Mouse (Mus musculus) megakaryocyte, embryonic 14.5 days (primary cell): Measurements from ENCODE around the gene Car5a. TPM values are rescaled to one million over a fixed set of nuclear protein-coding genes. Genes with fewer than 3 reads are reported as not detected.
A peak's percentile ranks its signal among the peaks of the same experiment; 100 is the strongest.

Source experiments
- H3K27me3 ChIP-seq: replicated peaks from 2 replicates; pipeline ENCODE3; 2012; ENCODE audit warnings: inconsistent platforms
- H3K36me3 ChIP-seq: replicated peaks from 2 replicates; pipeline ENCODE3; 2012; ENCODE audit warnings: low read length, inconsistent platforms, mixed read lengths
- H3K4me1 ChIP-seq: 2 replicates; pipeline ENCODE4 v1.6.1; 2012; ENCODE audit warnings: inconsistent platforms
- H3K4me3 ChIP-seq: replicated peaks from 2 replicates; pipeline ENCODE3; 2012; ENCODE audit warnings: moderate library complexity, mild to moderate bottlenecking, inconsistent platforms
- H3K9me3 ChIP-seq: 2 replicates; pipeline ENCODE4 v1.6.1; 2012; ENCODE audit warnings: inconsistent platforms
- FLI1 ChIP-seq: IDR thresholded peaks from 2 replicates; pipeline ENCODE4 v1.6.1; 2012; ENCODE audit warnings: low read length, inconsistent platforms, mixed read lengths
- GATA1 ChIP-seq: IDR thresholded peaks from 3 replicates; pipeline ENCODE4 v1.6.1; 2012; ENCODE audit warnings: mixed read lengths, low read length, inconsistent platforms, borderline replicate concordance
- polyA plus RNA-seq: library from polyadenylated mRNA; stranded (reverse); fragments of >175 nt; gene quantifications from 2 replicates; pipeline ENCODE4 v1.2.3, GENCODE M21; 2012; ENCODE audit warnings: low replicate concordance; ENCODE audit not compliant: insufficient read depth

Car5a gene
- polyA plus RNA-seq, 1 experiment, result 2.1 TPM

GRCm38 (mm10) chr8:121935341-121936294 lies 9.1 kb downstream of the Car5a start:
- peaks cover 44% of the 10 kb centered on the region for H3K36me3 ChIP-seq
- H3K9me3 ChIP-seq, result peaks cover 5% of the 10 kb centered on the region
- H3K4me3 ChIP-seq, result no peak overlapping the region
- peaks cover 83% of the 10 kb centered on the region for H3K4me1 ChIP-seq
- TF ChIP-seq FLI1, result no peak
- no peak for TF ChIP-seq GATA1
- H3K27me3 ChIP-seq, result no peaks in the 10 kb centered on the region

DNA sequence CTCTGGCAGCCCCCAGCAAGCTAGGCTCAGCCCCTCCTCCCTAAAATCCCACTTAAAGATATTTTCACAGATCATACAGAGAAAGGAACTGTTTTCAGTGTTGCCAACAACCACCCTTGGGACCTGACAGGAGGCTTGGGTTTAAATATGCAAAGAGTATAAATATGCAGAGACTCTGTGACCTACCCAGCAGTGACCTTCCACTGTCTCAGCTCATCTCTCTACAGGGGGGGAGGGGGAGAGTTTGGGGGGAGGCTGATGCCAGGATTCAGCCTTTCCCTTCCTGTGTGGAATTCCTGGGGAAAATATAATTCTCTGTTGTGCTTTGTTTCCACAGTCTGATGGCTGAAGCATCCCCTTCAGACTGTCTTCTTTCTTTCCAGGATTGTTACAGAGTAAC lies 9.8 kb downstream of the Car5a start:
- peaks cover 5% of the 10 kb centered on the region for H3K9me3 ChIP-seq
- peaks cover 44% of the 10 kb centered on the region for H3K36me3 ChIP-seq
- H3K4me3 ChIP-seq, result no peak overlapping the region
- TF ChIP-seq GATA1, result no peak
- no peak for TF ChIP-seq FLI1
- H3K4me1 ChIP-seq, result peaks cover 85% of the 10 kb centered on the region
- H3K27me3 ChIP-seq, result no peaks in the 10 kb centered on the region

DNA sequence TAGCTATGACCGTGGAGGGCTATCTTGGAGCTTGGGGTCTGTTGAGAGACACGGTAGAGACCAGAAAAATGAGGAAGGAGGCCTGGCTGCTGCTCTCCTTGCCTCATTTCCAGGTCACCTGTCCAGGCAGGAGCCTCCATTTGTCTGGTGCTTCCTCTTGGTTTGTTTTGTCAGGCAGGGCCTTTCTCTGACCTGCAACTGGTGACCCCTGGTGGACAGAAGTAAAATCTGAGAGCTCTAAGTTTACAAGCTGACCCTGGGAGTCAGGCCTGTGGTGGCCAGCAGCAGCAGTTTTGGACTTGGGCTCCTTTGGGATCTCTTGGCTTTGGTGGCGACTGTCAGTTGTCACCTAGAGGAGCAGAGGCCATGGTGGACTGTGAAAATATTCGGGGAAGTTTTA lies 10.2 kb downstream of the Car5a start:
- Histone ChIP-seq H3K4me1 (peaks cover 81% of the 10 kb centered on the region), H3K4me3 (no peak overlapping the region), H3K36me3 (peaks cover 42% of the 10 kb centered on the region), H3K27me3 (no peaks in the 10 kb centered on the region), H3K9me3 (peaks cover 5% of the 10 kb centered on the region)
- TF ChIP-seq GATA1, result no peak
- TF ChIP-seq FLI1, result no peak

DNA sequence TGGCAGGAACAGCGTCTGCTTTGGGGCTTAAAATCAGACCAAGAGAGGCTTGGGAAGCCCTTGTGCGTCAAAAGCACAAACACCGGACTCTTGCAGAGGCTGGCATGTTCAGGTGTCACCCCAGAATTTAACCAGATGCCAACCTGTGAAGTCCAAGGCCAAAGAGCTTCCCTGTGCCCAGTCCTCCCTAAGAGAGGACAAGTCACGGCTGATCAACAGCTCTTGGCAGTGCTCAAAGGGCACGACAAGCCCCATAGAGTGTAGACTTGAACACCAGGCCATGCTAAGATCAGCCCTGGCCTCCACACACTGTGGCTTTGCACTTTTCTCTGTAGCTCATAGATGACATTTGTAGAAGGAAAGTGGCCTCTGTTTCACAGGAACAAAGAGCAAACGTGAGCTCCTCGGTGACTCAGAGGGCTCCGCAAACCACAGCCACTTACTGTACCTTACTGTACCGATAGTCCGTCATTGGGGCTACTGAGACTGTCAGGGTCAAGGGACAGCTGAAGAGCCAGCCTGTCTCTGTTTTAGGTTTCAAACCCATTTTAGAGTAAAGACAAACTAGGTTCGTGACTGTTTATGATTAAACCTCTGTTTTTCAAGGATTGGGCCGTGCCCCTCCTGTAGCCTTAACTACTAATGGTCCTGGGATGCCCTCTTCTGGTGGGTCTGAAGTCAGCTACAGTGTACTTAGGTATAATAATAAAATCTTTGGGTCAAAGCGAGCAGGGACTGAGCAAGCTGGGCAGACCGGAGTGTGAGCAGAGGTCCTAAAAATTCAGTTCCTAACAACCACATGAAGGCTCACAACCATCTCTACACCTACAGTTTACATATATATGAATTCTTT lies 11.8 kb downstream of the Car5a start:
- Histone ChIP-seq H3K27me3 (no peaks in the 10 kb centered on the region), H3K9me3 (peaks cover under 1% of the 10 kb centered on the region), H3K4me1 (peaks cover 80% of the 10 kb centered on the region), H3K4me3 (no peak overlapping the region), H3K36me3 (peaks cover 29% of the 10 kb centered on the region)
- TF ChIP-seq FLI1, result no peak

DNA sequence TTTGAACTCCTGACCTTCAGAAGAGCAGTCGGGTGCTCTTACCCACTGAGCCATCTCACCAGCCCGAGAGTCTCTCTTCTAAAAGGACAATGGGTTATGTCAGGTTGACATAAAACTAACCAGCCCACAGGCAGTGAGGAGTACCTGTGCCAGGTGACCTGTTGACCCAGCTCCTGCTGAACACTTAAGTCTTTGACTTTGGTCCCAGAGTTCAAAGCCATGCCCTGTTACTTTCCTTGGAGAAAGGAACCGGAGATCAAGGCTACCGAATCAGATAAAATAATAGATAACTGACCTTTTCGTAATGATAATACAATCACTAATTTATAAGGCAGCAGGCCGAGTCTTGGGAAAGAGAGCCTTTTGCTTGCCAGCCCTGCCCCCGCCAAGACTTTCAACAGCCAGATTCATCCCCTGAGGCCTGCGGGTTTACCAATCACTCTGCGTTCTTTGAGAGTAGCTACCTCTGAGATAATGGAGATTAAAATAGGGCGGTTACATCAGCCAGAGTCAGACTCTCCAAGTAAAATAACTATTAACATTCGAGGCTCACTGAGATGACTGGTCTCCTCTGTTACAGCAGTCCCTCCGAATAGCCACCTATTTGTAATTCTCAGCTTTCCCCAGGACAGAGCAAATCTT lies 12.6 kb downstream of the Car5a start:
- no peaks in the 10 kb centered on the region for H3K9me3 ChIP-seq
- H3K27me3 ChIP-seq, result no peaks in the 10 kb centered on the region
- no peak overlapping the region for H3K4me3 ChIP-seq
- H3K4me1 ChIP-seq, result peaks cover 81% of the 10 kb centered on the region
- peaks cover 22% of the 10 kb centered on the region for H3K36me3 ChIP-seq
- no peak for TF ChIP-seq FLI1
- TF ChIP-seq GATA1, result no peak

DNA sequence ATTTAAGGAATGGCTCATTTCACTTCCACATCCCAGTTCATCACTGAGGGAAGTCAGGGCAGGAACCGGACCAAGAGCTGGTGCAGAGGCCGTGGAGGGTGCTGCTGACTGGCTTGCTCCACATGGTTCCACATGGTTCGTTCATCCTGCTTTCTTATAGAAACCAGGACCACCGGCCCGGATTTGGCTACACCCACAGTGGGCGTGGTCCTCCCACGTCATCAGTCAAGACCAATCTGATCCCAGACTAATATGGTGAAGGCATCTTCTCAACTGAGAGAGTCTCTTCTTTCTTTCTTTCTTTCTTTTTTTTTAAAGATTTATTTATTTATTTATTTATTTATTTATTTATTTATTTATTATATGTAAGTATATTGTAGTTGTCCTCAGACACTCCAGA lies 13.1 kb downstream of the Car5a start:
- peaks cover 17% of the 10 kb centered on the region for H3K36me3 ChIP-seq
- no peaks in the 10 kb centered on the region for H3K27me3 ChIP-seq
- H3K4me3 ChIP-seq, result peak overlapping the region; percentile 81
- TF ChIP-seq FLI1, result no peak
- TF ChIP-seq GATA1, result no peak
- peaks cover 84% of the 10 kb centered on the region for H3K4me1 ChIP-seq
- no peaks in the 10 kb centered on the region for H3K9me3 ChIP-seq

DNA sequence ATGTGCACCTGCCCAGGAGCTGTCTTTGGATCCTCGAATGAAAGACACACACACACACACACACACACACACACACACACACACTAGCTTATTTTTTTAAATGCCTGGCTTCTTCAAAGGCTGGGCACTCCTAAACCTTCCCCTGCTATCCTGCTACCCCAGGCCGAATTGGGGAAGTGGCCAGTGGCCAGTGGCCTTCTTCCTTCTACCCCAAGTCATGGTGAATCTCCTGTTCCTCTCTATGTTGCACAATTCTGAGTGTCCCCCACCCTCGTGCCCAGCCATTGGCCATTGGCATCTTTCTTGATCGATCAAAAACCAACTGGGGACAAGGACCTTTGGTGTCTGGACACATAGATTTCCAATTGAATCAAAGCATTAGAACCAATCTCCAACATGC lies 14.7 kb downstream of the Car5a start:
- no peaks in the 10 kb centered on the region for H3K27me3 ChIP-seq
- H3K4me3 ChIP-seq, result no peak overlapping the region
- H3K9me3 ChIP-seq, result no peaks in the 10 kb centered on the region
- H3K4me1 ChIP-seq, result peaks cover 75% of the 10 kb centered on the region
- TF ChIP-seq FLI1 (no peak), GATA1 (no peak)
- H3K36me3 ChIP-seq, result peaks cover 8% of the 10 kb centered on the region

DNA sequence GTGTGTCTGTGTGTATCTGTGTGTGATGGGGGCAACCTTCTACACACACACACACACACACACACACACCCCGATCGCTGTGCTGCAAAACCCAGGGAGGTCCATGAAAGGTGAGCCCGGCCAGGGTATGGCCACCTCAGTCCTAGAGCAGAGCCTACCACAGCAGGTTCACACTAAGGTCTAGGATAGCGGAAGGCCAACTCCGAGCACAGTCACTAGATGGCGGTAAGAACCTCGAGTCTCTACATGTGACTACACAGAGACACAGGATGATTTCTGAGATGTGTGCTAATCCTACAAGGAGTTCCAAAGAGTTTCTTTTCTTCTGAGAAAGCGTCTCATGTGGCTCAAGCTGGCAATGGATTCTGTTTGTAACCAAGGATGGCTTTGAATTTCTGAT lies 17.4 kb downstream of the Car5a start:
- Histone ChIP-seq H3K27me3 (peaks cover 6% of the 10 kb centered on the region), H3K36me3 (peaks cover 21% of the 10 kb centered on the region), H3K9me3 (no peaks in the 10 kb centered on the region), H3K4me1 (peaks cover 54% of the 10 kb centered on the region), H3K4me3 (no peak overlapping the region)
- TF ChIP-seq GATA1 (no peak), FLI1 (no peak)

DNA sequence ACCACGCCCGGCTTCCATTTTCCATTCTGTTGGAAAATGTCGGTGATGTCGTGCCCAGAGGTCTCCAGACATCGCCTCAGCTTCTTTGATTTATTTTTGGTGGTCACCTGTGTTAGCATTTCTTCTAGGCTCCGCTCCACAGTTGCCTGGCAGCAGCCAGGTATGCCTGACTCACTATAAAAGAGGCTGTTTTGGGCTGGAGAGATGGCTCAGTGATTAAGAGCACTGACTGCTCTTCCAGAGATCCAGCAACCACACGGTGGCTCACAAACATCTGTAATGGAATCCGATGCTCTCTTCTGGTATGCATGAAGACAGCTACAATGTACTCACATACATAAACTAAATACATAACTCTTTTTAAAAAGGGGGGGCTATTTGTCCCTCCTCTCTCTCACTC lies 18.4 kb downstream of the Car5a start:
- Histone ChIP-seq H3K36me3 (peaks cover 27% of the 10 kb centered on the region), H3K4me1 (peaks cover 46% of the 10 kb centered on the region), H3K9me3 (no peaks in the 10 kb centered on the region), H3K4me3 (no peak overlapping the region), H3K27me3 (peaks cover 14% of the 10 kb centered on the region)
- no peak for TF ChIP-seq FLI1
- TF ChIP-seq GATA1, result no peak

GRCm38 (mm10) chr8:121925624-121926023 lies 19.1 kb downstream of the Car5a start:
- Histone ChIP-seq H3K9me3 (no peaks in the 10 kb centered on the region), H3K4me3 (no peak overlapping the region), H3K27me3 (peaks cover 20% of the 10 kb centered on the region), H3K4me1 (peaks cover 39% of the 10 kb centered on the region), H3K36me3 (peaks cover 27% of the 10 kb centered on the region)
- TF ChIP-seq GATA1 (no peak), FLI1 (no peak)
